Mouse (Mus musculus): ENCODE measurements around the gene Cyfip1.

DNA sequence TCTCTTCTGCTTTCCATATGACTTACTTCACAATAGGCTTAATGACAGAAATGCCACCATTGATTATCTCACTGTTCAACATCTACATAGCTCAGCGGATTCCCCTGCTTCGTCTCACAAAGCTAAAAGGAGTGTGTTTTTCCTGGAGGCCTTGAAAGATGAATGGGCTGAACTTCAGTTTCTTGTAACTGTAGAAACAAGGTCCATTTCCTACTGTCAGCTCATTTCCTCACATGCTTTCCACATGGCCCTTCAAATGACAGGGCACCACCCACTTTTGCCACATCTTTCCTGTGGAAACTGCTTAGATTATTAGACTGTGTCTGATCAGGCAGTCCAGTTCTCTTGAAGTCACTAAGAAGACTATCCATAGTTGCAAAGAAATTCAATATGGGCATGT, 87.1 kb downstream of the Cyfip1 start:
- no peak for TF ChIP-seq TAL1 (IDR thresholded peaks at IDR 0.05; ENCODE audit: low read length)
- TF ChIP-seq GATA1 (IDR thresholded peaks at IDR 0.05; ENCODE audit: low read length), result no peak
